Mouse (Mus musculus): Measurements from ENCODE around the gene Lamb3. TPM values are rescaled to one million over a fixed set of nuclear protein-coding genes. Genes with fewer than 3 reads are reported as not detected.
A peak's percentile ranks its signal among the peaks of the same experiment; 100 is the strongest.

The Lamb3 gene
- polyA plus RNA-seq, 1 experiment from 2014 or later, result 54.5 TPM

DNA sequence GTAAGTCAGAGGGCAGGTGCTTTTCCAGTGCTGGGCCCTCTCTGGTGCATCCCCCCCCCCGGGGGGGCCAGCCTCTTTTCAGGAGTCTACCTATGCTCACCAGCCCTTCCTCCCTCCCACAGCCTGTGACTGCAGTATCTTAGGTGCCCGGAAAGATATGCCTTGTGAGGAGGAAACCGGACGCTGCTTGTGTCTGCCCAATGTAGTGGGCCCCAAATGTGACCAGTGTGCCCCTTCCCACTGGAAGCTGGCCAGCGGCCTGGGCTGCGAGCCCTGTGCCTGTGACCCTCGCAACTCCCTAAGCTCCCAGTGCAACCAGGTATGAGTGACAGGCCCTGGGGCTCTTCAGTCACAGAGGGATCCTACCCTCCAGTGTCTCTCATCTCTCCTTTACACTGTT, 123.1 kb downstream of the Lamb3 start:
- H3K9ac ChIP-seq (ENCODE audit: low read length), result no peak overlapping the region
- ATAC-seq (ENCODE audit: low read depth), result peak; percentile 8; the same call in 1 of the 2 replicates
- H3K4me3 ChIP-seq (ENCODE audit: low read length), result no peak overlapping the region
- no peak overlapping the region for H3K4me2 ChIP-seq (ENCODE audit: low read depth, low read length)
- H3K27me3 ChIP-seq (ENCODE audit: control insufficient read depth, insufficient read depth, low read depth, low read length), result no peaks in the 10 kb centered on the region
- no peaks in the 10 kb centered on the region for H3K4me1 ChIP-seq (replicated peaks; ENCODE audit: control insufficient read depth, insufficient read depth, low read length)
- H3K36me3 ChIP-seq (ENCODE audit: control insufficient read depth, insufficient read depth, low read length), result no peaks in the 10 kb centered on the region
- no peak overlapping the region for H3K27ac ChIP-seq (ENCODE audit: low read length)
- WGBS, result 74% methylated on average over 7 of the region's 7 CpGs
- H3K9me3 ChIP-seq (ENCODE audit: control insufficient read depth, low read length), result no peaks in the 10 kb centered on the region

DNA sequence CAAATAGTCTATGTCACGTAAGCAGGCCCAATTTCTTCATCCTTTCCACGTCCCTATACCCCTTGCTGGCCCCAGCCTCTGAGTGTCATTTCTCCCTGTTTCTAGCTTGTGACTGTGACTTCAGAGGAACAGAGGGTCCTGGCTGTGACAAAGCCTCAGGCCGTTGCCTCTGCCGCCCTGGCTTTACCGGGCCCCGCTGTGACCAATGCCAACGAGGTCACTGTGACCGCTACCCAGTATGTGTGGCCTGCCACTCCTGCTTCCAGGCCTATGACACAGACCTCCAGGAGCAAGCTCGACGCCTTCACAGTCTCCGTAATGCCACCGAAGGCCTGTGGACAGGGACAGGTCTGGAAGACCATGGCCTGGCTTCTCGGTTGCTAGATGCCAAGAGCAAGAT, 124.5 kb downstream of the Lamb3 start:
- Histone ChIP-seq H3K27ac (ENCODE audit: low read length) (no peak overlapping the region), H3K4me1 (replicated peaks; ENCODE audit: control insufficient read depth, insufficient read depth, low read length) (no peaks in the 10 kb centered on the region), H3K36me3 (ENCODE audit: control insufficient read depth, insufficient read depth, low read length) (no peaks in the 10 kb centered on the region), H3K4me3 (ENCODE audit: low read length) (no peak overlapping the region), H3K9me3 (ENCODE audit: control insufficient read depth, low read length) (no peaks in the 10 kb centered on the region), H3K9ac (ENCODE audit: low read length) (no peak overlapping the region), H3K4me2 (ENCODE audit: low read depth, low read length) (no peak overlapping the region), H3K27me3 (ENCODE audit: control insufficient read depth, insufficient read depth, low read depth, low read length) (no peaks in the 10 kb centered on the region)
- 80% methylated on average over 13 of the region's 13 CpGs for WGBS
- no peak for ATAC-seq (ENCODE audit: low read depth)

DNA sequence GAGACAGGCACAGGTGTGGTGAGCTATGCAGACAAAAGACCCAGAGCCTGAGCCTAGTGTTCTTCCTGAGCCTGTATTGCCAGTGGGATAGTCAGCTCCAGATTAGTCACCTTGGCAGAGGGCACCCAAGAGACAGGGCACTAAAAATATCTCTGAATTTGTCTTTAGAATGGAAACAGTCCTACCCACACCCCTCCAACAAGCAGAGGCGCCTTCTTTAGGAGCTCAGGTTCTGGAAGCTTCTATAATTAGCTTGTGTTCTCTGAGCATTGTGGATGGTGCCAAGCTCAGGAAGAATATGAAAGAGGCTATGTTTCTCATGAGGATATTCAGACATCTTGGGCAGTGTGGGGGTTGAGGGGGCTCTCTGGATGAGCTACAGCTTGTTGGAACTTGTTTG, 125.2 kb downstream of the Lamb3 start:
- Histone ChIP-seq H3K36me3 (ENCODE audit: control insufficient read depth, insufficient read depth, low read length) (no peaks in the 10 kb centered on the region), H3K4me1 (replicated peaks; ENCODE audit: control insufficient read depth, insufficient read depth, low read length) (no peaks in the 10 kb centered on the region), H3K27ac (ENCODE audit: low read length) (no peak overlapping the region), H3K4me3 (ENCODE audit: low read length) (no peak overlapping the region), H3K4me2 (ENCODE audit: low read depth, low read length) (no peak overlapping the region), H3K9me3 (ENCODE audit: control insufficient read depth, low read length) (no peaks in the 10 kb centered on the region), H3K27me3 (ENCODE audit: control insufficient read depth, insufficient read depth, low read depth, low read length) (no peaks in the 10 kb centered on the region), H3K9ac (ENCODE audit: low read length) (no peak overlapping the region)
- ATAC-seq (ENCODE audit: low read depth), result no peak
- 83% methylated on average over 1 of the region's 1 CpGs for WGBS

DNA sequence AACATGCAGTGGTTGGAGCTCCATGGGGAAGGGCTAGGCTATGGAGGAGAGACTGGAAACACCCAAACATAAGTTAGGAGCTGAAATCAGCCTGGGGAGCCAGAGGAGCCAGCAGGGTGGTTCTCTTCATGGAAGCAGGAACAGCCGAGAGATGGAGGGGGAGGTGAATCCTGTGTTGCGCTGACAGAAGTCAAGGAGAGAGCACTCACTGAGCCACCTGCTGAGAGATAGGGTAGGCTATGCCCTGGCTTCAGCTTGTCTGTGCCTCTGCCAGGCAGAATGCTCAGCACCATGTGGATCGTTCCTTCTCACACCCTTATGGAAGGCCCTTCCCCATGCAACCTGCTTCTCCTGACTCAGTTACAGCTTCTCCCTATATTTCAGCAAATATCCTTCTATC, 126.3 kb downstream of the Lamb3 start:
- ATAC-seq (ENCODE audit: low read depth), result no peak
- Histone ChIP-seq H3K27ac (ENCODE audit: low read length) (no peak overlapping the region), H3K9ac (ENCODE audit: low read length) (no peak overlapping the region), H3K4me1 (replicated peaks; ENCODE audit: control insufficient read depth, insufficient read depth, low read length) (no peaks in the 10 kb centered on the region), H3K27me3 (ENCODE audit: control insufficient read depth, insufficient read depth, low read depth, low read length) (no peaks in the 10 kb centered on the region), H3K4me3 (ENCODE audit: low read length) (no peak overlapping the region), H3K4me2 (ENCODE audit: low read depth, low read length) (no peak overlapping the region), H3K9me3 (ENCODE audit: control insufficient read depth, low read length) (no peaks in the 10 kb centered on the region), H3K36me3 (ENCODE audit: control insufficient read depth, insufficient read depth, low read length) (no peaks in the 10 kb centered on the region)
- 84% methylated on average over 3 of the region's 3 CpGs for WGBS

DNA sequence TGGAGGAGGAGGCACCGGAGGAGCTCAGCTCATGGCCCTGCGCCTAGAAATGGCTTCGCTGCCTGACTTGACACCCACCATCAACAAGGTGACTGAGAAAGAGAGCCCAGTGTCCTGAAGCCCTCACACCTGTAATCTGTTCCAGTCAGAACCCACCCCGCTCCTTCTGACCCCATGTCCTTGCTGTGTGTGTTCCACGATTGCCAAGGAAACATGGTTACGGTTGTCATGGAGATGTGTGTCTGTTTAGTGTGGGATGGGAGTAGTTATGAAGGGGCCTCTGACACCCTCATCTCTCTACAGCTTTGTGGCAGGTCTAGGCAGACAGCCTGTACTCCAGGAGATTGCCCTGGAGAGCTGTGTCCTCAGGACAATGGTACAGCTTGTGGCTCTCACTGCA, 127.0 kb downstream of the Lamb3 start:
- Histone ChIP-seq H3K27me3 (ENCODE audit: control insufficient read depth, insufficient read depth, low read depth, low read length) (no peaks in the 10 kb centered on the region), H3K9me3 (ENCODE audit: control insufficient read depth, low read length) (no peaks in the 10 kb centered on the region), H3K27ac (ENCODE audit: low read length) (no peak overlapping the region), H3K36me3 (ENCODE audit: control insufficient read depth, insufficient read depth, low read length) (no peaks in the 10 kb centered on the region), H3K4me3 (ENCODE audit: low read length) (no peak overlapping the region), H3K4me2 (ENCODE audit: low read depth, low read length) (no peak overlapping the region), H3K9ac (ENCODE audit: low read length) (no peak overlapping the region), H3K4me1 (replicated peaks; ENCODE audit: control insufficient read depth, insufficient read depth, low read length) (no peaks in the 10 kb centered on the region)
- 56% methylated on average over 6 of the region's 6 CpGs for WGBS
- no peak for ATAC-seq (ENCODE audit: low read depth)

DNA sequence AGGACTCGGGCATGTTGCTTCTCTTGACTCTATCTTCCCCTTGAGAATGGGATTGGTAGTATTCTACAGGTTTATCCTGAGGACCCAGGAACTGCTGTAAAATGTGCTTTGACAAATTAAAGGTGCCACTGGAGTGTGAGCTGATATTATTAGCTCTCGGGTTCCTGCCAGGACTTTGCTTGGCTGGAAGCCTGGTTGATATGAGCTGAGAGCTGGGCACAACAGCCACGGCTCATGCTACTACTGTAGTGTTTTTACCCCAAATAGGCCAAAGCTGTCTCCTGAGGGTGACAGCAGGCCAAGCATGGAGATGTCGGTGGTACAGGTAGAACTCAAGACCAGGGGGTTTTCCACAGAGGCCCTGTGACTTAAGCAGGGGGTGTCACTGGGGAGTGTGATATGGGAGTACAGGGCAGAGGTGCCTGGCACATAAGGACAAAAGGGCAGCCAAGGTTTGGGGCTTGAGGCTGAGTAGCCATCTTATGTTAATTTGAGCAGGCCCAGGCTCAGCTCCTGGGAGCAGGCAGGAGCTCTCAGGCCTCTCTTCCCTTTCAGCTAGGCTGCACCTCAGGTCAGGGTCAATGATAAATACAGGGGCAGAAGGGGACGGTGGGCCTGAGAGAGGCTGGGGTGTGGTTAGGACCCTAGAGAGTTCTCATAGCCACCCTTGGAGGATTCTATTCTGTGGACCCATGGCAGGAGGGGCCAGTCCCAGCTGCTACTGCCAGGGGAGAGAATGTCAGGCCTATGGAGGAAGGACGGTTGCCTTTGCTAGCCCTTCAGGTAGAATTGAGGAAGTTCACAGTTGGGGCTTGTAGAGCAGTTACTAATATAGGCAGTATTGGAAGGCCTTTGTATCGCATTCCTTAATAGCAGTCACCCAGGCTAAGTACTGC, 128.9 kb downstream of the Lamb3 start:
- no peaks in the 10 kb centered on the region for H3K27me3 ChIP-seq (ENCODE audit: control insufficient read depth, insufficient read depth, low read depth, low read length)
- H3K9ac ChIP-seq (ENCODE audit: low read length), result no peak overlapping the region
- H3K4me1 ChIP-seq (replicated peaks; ENCODE audit: control insufficient read depth, insufficient read depth, low read length), result no peaks in the 10 kb centered on the region
- peaks cover 2% of the 10 kb centered on the region; the same call in 1 of the 2 replicates for H3K36me3 ChIP-seq (ENCODE audit: control insufficient read depth, insufficient read depth, low read length)
- no peak for ATAC-seq (ENCODE audit: low read depth)
- 74% methylated on average over 7 of the region's 7 CpGs for WGBS
- H3K9me3 ChIP-seq (ENCODE audit: control insufficient read depth, low read length), result no peaks in the 10 kb centered on the region
- no peak overlapping the region for H3K27ac ChIP-seq (ENCODE audit: low read length)
- H3K4me2 ChIP-seq (ENCODE audit: low read depth, low read length), result no peak overlapping the region
- no peak overlapping the region for H3K4me3 ChIP-seq (ENCODE audit: low read length)

DNA sequence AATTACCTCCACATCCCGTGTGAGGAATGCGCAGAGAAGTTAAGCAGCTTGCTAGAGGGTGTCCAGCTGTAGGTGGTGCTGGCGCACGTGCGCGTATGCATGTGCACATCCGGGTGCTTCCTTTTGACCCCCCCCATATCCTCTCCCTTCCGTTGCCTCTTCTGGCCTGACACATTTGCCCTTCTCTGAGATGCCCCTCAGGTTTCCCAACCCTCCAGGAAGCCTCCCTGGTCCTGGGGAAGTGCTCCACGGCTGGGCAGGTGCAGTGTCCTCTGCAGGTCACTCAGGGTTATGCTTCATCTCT, 129.5 kb downstream of the Lamb3 start:
- 73% methylated on average over 9 of the region's 9 CpGs for WGBS
- peaks cover 2% of the 10 kb centered on the region; the same call in 1 of the 2 replicates for H3K36me3 ChIP-seq (ENCODE audit: control insufficient read depth, insufficient read depth, low read length)
- H3K4me1 ChIP-seq (replicated peaks; ENCODE audit: control insufficient read depth, insufficient read depth, low read length), result no peaks in the 10 kb centered on the region
- H3K27me3 ChIP-seq (ENCODE audit: control insufficient read depth, insufficient read depth, low read depth, low read length), result no peaks in the 10 kb centered on the region
- H3K4me2 ChIP-seq (ENCODE audit: low read depth, low read length), result no peak overlapping the region
- no peak for ATAC-seq (ENCODE audit: low read depth)
- no peak overlapping the region for H3K27ac ChIP-seq (ENCODE audit: low read length)
- H3K9me3 ChIP-seq (ENCODE audit: control insufficient read depth, low read length), result no peaks in the 10 kb centered on the region
- H3K4me3 ChIP-seq (ENCODE audit: low read length), result no peak overlapping the region
- H3K9ac ChIP-seq (ENCODE audit: low read length), result no peak overlapping the region

DNA sequence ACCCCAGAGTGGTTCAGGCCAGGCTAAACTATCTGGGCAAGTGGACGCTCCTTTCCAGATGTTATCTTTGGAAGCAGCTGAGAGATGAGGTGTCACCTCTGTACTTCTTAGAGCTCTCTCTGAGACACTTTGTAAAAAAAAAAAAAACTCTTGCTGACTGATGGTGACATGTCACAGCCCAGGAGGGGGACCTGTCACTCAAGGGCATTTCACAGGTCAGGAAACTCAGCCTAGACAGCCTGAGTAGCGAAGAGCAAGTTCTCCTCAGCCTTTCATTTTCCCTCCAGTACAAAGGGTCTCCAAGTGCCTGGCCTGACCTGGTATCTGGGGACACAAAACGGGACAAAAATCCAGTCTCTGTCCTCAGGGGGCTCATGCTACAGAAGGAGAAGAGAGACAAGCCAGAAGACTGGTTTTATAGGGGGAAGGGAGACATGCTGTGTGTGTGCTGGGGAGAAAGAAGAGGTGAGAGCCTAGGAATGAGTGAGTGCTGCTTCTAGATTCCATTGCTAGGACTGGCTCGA, 130.3 kb downstream of the Lamb3 start:
- Histone ChIP-seq H3K36me3 (ENCODE audit: control insufficient read depth, insufficient read depth, low read length) (peaks cover 2% of the 10 kb centered on the region; the same call in 1 of the 2 replicates), H3K27ac (ENCODE audit: low read length) (no peak overlapping the region), H3K4me1 (replicated peaks; ENCODE audit: control insufficient read depth, insufficient read depth, low read length) (no peaks in the 10 kb centered on the region), H3K4me3 (ENCODE audit: low read length) (no peak overlapping the region), H3K9me3 (ENCODE audit: control insufficient read depth, low read length) (no peaks in the 10 kb centered on the region), H3K27me3 (ENCODE audit: control insufficient read depth, insufficient read depth, low read depth, low read length) (no peaks in the 10 kb centered on the region), H3K4me2 (ENCODE audit: low read depth, low read length) (no peak overlapping the region), H3K9ac (ENCODE audit: low read length) (no peak overlapping the region)
- no peak for ATAC-seq (ENCODE audit: low read depth)
- WGBS, result 50% methylated on average over 4 of the region's 4 CpGs

DNA sequence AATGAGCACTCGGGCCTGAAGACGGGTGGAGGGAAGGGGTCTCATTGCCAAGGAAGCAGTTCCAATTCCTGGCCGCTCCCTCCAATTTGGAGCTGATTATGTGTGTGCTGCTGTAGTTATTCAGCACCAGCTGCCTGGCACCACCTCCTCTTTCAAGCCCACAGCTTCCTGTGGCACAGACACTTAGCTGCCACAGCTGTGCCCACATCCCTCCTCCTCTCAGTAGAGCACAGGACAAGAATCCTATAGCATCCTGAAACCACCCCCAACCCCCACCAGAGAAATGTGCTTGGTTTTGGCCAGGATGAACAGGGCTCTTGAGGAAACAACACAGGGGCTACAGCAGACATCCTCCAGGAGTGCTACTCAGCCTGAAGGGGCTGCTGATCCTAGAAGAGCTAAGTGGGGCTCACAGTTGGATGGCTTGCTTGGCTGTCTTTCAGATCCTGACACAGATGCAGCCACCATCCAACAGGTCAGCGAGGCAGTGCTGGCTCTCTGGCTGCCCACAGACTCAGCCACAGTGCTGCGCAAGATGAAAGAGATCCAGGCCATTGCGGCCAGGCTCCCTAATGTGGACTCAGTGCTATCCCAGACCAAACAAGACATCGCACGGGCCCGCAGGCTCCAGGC, 131.0 kb downstream of the Lamb3 start:
- no peak overlapping the region for H3K4me2 ChIP-seq (ENCODE audit: low read depth, low read length)
- H3K36me3 ChIP-seq (ENCODE audit: control insufficient read depth, insufficient read depth, low read length), result peaks cover 2% of the 10 kb centered on the region; the same call in 1 of the 2 replicates
- no peak overlapping the region for H3K27ac ChIP-seq (ENCODE audit: low read length)
- H3K9me3 ChIP-seq (ENCODE audit: control insufficient read depth, low read length), result no peaks in the 10 kb centered on the region
- no peaks in the 10 kb centered on the region for H3K27me3 ChIP-seq (ENCODE audit: control insufficient read depth, insufficient read depth, low read depth, low read length)
- ATAC-seq (ENCODE audit: low read depth), result no peak
- no peaks in the 10 kb centered on the region for H3K4me1 ChIP-seq (replicated peaks; ENCODE audit: control insufficient read depth, insufficient read depth, low read length)
- H3K9ac ChIP-seq (ENCODE audit: low read length), result no peak overlapping the region
- no peak overlapping the region for H3K4me3 ChIP-seq (ENCODE audit: low read length)
- WGBS, result 74% methylated on average over 9 of the region's 9 CpGs
